Mouse (Mus musculus) heart, embryonic 15.5 days (tissue): ENCODE results near the gene Anxa8. TPM values are rescaled to one million over a fixed set of nuclear protein-coding genes. Genes with fewer than 3 reads are reported as not detected.
A peak's percentile ranks its signal among the peaks of the same experiment; 100 is the strongest.

Experiments used
- ATAC-seq: fragments of 200-750 bp; cut with Nextera tagmentation; replicated peaks from 2 replicates; pipeline ENCODE4 v1.8.0; 2017; ENCODE audit warnings: low read depth, moderate TSS enrichment; ENCODE audit not compliant: insufficient number of reproducible peaks, insufficient read depth, low FRiP score
- H3K27ac ChIP-seq: fragments of 300-500 bp; sonication (generic); 2 replicates; pipeline ENCODE4 v1.5.1; 2015; ENCODE audit warnings: mild to moderate bottlenecking, inconsistent platforms
- H3K27me3 ChIP-seq: fragments of 300-500 bp; sonication (generic); 2 replicates; pipeline ENCODE4 v1.6.1; 2015; ENCODE audit warnings: inconsistent platforms
- H3K36me3 ChIP-seq: fragments of 300-500 bp; sonication (generic); 2 replicates; pipeline ENCODE4 v1.6.1; 2015; ENCODE audit warnings: mild to moderate bottlenecking, inconsistent platforms
- H3K4me1 ChIP-seq: fragments of 300-500 bp; sonication (generic); replicated peaks from 2 replicates; pipeline ENCODE4 v1.6.1; 2015; ENCODE audit warnings: inconsistent platforms
- H3K4me2 ChIP-seq: fragments of 300-500 bp; sonication (generic); 2 replicates; pipeline ENCODE4 v1.6.1; 2015; ENCODE audit warnings: inconsistent platforms, mild to moderate bottlenecking, moderate library complexity
- H3K4me3 ChIP-seq: fragments of 300-500 bp; sonication (generic); 2 replicates; pipeline ENCODE4 v1.5.1; 2015; ENCODE audit warnings: mild to moderate bottlenecking, inconsistent platforms
- H3K9ac ChIP-seq: fragments of 300-500 bp; sonication (generic); 2 replicates; pipeline ENCODE4 v1.6.1; 2015; ENCODE audit warnings: mild to moderate bottlenecking, inconsistent platforms
- H3K9me3 ChIP-seq: fragments of 300-500 bp; sonication (generic); replicated peaks from 2 replicates; pipeline ENCODE4 v1.6.1; 2016; ENCODE audit warnings: inconsistent platforms
- WGBS: fragments of 180-500 bp; shearing (Covaris S2); methylation state at CpG from one replicate; pipeline ENCODE4 v1.1.7; 2015; ENCODE audit warnings: mixed read lengths; 5-methylcytosine and 5-hydroxymethylcytosine counted together
- polyA plus RNA-seq: library from polyadenylated mRNA; unstranded; fragments of >200 nt; fragmentation: Nextera tagmentation; extraction: Ambion mirVana; gene quantifications from 2 replicates; pipeline ENCODE4 v1.2.1, GENCODE M21; 2015

The Anxa8 gene
- 2.0 and 5.3 TPM in 2 replicates for polyA plus RNA-seq

GRCm38 (mm10) chr14:34085731-34086130 is at the start of gene Anxa8:
TSS of gene Anxa8 (plus strand) at chr14:34085981.
- Histone ChIP-seq H3K27ac (no peak within 1 kb of the TSS), H3K4me1 (no peaks in the 10 kb centered on the region), H3K9me3 (no peaks in the 10 kb centered on the region), H3K36me3 (no peaks in the 10 kb centered on the region), H3K4me2 (no peak within 1 kb of the TSS), H3K27me3 (peaks cover 8% of the 10 kb centered on the region; the same call in 1 of the 2 replicates), H3K4me3 (no peak within 1 kb of the TSS), H3K9ac (no peak within 1 kb of the TSS)
- WGBS, result 41% methylated on average over 4 of the region's 4 CpGs
- ATAC-seq, result no peak

GRCm38 (mm10) chr14:34041241-34041640 is 44.5 kb upstream of the Anxa8 start:
- WGBS, result 83% methylated on average over 4 of the region's 4 CpGs
- no peak for ATAC-seq
- H3K36me3 ChIP-seq, result no peaks in the 10 kb centered on the region
- no peaks in the 10 kb centered on the region for H3K9me3 ChIP-seq
- no peak overlapping the region for H3K27ac ChIP-seq
- H3K27me3 ChIP-seq, result no peaks in the 10 kb centered on the region
- H3K4me1 ChIP-seq, result no peaks in the 10 kb centered on the region
- no peak overlapping the region for H3K4me2 ChIP-seq
- H3K9ac ChIP-seq, result no peak overlapping the region
- no peak overlapping the region for H3K4me3 ChIP-seq

- Histone ChIP-seq H3K27ac (no peak overlapping the region), H3K9me3 (no peaks in the 10 kb centered on the region), H3K4me1 (no peaks in the 10 kb centered on the region), H3K4me3 (no peak overlapping the region), H3K9ac (no peak overlapping the region), H3K4me2 (no peak overlapping the region), H3K36me3 (no peaks in the 10 kb centered on the region), H3K27me3 (no peaks in the 10 kb centered on the region)
- ATAC-seq, result no peak
- WGBS, result 47% methylated on average over 3 of the region's 3 CpGs
Observed at GRCm38 (mm10) chr14:34043341-34043740, 42.4 kb upstream of the Anxa8 start.

GRCm38 (mm10) chr14:34050101-34050779 is 35.5 kb upstream of the Anxa8 start:
- no peaks in the 10 kb centered on the region for H3K4me1 ChIP-seq
- no peak overlapping the region for H3K4me2 ChIP-seq
- no peaks in the 10 kb centered on the region for H3K27me3 ChIP-seq
- no peaks in the 10 kb centered on the region for H3K36me3 ChIP-seq
- no peak for ATAC-seq
- H3K9ac ChIP-seq, result no peak overlapping the region
- no peaks in the 10 kb centered on the region for H3K9me3 ChIP-seq
- H3K27ac ChIP-seq, result no peak overlapping the region
- WGBS, result 63% methylated on average over 5 of the region's 5 CpGs
- H3K4me3 ChIP-seq, result no peak overlapping the region

DNA sequence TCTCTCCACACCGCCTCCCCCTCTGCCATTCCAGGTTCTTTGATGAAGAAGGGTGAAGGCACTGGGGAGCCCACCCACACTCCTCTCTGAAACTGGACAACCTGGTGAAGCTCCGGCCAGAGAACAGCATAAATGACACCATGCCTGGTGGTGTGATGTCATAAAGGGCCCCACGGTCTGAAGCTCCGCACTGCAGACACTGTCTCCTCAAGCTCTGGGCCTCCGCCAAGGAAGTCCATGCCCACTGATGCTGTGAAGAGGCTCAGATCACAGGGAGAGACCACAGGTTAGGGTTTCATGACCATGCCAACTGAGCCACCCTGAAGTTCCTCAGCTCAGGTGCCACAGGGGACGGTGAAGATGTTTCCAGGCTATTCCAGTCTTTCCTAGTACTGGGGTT is 33.3 kb upstream of the Anxa8 start, which contains the start of gene Antxrl:
Antxrl (plus strand) TSS at position 192 of the 400 bp plus-strand sequence.
- Histone ChIP-seq H3K27ac (no peak within 1 kb of the TSS), H3K9ac (no peak within 1 kb of the TSS), H3K36me3 (no peaks in the 10 kb centered on the region), H3K4me1 (no peaks in the 10 kb centered on the region), H3K9me3 (no peaks in the 10 kb centered on the region), H3K4me3 (no peak within 1 kb of the TSS), H3K27me3 (no peaks in the 10 kb centered on the region), H3K4me2 (no peak within 1 kb of the TSS)
- no peak for ATAC-seq
- 86% methylated on average over 6 of the region's 6 CpGs for WGBS

GRCm38 (mm10) chr14:34071665-34072064 is 14.1 kb upstream of the Anxa8 start:
- Histone ChIP-seq H3K4me2 (no peak overlapping the region), H3K9me3 (no peaks in the 10 kb centered on the region), H3K4me1 (0 out of 2 replicates have a peak, but pooled peaks cover 3% of the 10 kb centered on the region), H3K4me3 (no peak overlapping the region), H3K9ac (no peak overlapping the region), H3K27me3 (no peaks in the 10 kb centered on the region), H3K36me3 (no peaks in the 10 kb centered on the region), H3K27ac (no peak overlapping the region)
- ATAC-seq, result no peak
- 69% methylated on average over 6 of the region's 6 CpGs for WGBS

- Histone ChIP-seq H3K27me3 (no peaks in the 10 kb centered on the region), H3K36me3 (no peaks in the 10 kb centered on the region), H3K4me3 (no peak overlapping the region), H3K4me1 (0 out of 2 replicates have a peak, but pooled peaks cover 3% of the 10 kb centered on the region), H3K4me2 (no peak overlapping the region), H3K9me3 (no peaks in the 10 kb centered on the region), H3K27ac (no peak overlapping the region), H3K9ac (no peak overlapping the region)
- 46% methylated on average over 4 of the region's 4 CpGs for WGBS
- no peak for ATAC-seq
Observed at GRCm38 (mm10) chr14:34075346-34075745, 10.4 kb upstream of the Anxa8 start.

DNA sequence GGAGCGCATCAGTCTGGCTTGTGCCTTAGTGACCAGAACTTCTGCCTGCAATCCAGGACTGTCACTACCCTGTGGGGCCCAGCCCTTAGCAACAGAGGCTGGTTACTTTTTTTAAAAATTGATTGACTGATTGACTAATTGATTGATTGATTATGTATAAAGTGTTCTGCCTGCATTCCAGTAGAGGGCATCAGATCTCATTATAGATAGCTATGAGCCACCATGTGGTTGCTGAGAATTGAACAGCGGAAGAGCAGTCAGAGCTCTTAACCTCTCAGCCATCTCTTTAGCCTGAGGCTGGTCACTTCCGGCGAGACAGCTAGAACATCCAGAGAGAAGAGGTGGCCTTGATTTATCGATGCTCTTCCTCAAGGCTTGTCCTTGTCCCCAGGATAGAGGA is 8.6 kb upstream of the Anxa8 start:
- no peak overlapping the region for H3K4me3 ChIP-seq
- WGBS, result 73% methylated on average over 5 of the region's 5 CpGs
- ATAC-seq, result no peak
- H3K36me3 ChIP-seq, result no peaks in the 10 kb centered on the region
- no peak overlapping the region for H3K4me2 ChIP-seq
- peaks cover 4% of the 10 kb centered on the region; the same call in 1 of the 2 replicates for H3K27me3 ChIP-seq
- H3K4me1 ChIP-seq, result no peaks in the 10 kb centered on the region
- no peak overlapping the region for H3K27ac ChIP-seq
- no peaks in the 10 kb centered on the region for H3K9me3 ChIP-seq
- no peak overlapping the region for H3K9ac ChIP-seq

DNA sequence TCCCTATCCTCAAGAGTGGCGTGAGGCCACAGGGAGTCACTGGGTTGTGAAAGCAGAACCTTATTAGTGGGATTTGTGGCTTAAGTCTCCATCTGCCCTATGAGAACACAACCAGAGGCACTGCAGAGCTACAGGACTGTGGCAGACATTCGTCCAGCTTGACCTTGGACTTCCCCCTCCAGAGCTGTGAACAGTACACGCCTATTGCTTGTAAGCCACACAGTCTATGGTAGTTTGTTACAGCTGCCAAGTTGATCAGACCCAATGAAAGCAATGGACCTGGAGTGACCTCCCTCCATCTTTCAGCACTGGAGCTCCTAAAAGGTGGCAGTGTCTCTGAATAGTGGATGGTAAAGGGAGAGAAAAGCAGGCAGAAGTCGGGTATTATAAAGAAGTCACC is 7.5 kb upstream of the Anxa8 start:
- WGBS, result 59% methylated on average over 4 of the region's 4 CpGs
- no peaks in the 10 kb centered on the region for H3K4me1 ChIP-seq

GRCm38 (mm10) chr14:34080321-34080997 is 5.3 kb upstream of the Anxa8 start:
- Histone ChIP-seq H3K36me3 (no peaks in the 10 kb centered on the region), H3K4me3 (no peak overlapping the region), H3K4me1 (no peaks in the 10 kb centered on the region), H3K9me3 (no peaks in the 10 kb centered on the region), H3K27me3 (peaks cover 4% of the 10 kb centered on the region; the same call in 1 of the 2 replicates), H3K9ac (no peak overlapping the region), H3K27ac (no peak overlapping the region), H3K4me2 (no peak overlapping the region)
- 13% methylated on average over 11 of the region's 11 CpGs for WGBS
- peak; percentile 27; the same call in 1 of the 2 replicates for ATAC-seq

More for the DNA sequence above, 7.5 kb upstream of the Anxa8 start:
- ATAC-seq, result 0 out of 2 replicates have a peak, but pooled peaks have one; percentile 27
- no peak overlapping the region for H3K9ac ChIP-seq
- no peaks in the 10 kb centered on the region for H3K36me3 ChIP-seq
- peaks cover 4% of the 10 kb centered on the region; the same call in 1 of the 2 replicates for H3K27me3 ChIP-seq
- H3K4me3 ChIP-seq, result no peak overlapping the region
- no peaks in the 10 kb centered on the region for H3K9me3 ChIP-seq
- H3K27ac ChIP-seq, result no peak overlapping the region
- no peak overlapping the region for H3K4me2 ChIP-seq

DNA sequence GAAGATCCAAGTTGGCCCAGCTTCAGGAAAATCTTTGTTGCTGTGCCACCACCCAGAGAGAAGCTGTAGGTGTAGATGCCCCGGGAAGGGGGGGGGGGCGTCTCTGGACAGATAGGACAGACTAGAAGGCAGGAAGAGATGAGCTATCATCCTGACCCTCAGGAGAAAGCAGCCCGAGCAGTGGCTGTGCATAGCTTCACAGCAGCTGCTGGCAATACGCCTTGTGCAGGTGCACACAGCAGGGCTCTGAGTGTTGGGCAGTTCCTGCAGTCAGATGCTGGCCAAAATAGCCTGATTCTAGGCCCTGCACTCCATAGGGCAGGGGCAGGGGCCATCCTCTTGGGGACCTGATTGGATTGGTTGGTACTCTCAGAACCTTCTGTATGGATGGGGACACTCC is 1.0 kb downstream of the Anxa8 start:
- Histone ChIP-seq H3K9me3 (no peaks in the 10 kb centered on the region), H3K4me3 (no peak overlapping the region), H3K9ac (no peak overlapping the region), H3K36me3 (no peaks in the 10 kb centered on the region), H3K4me2 (no peak overlapping the region), H3K27ac (no peak overlapping the region), H3K4me1 (no peaks in the 10 kb centered on the region), H3K27me3 (peaks cover 4% of the 10 kb centered on the region; the same call in 1 of the 2 replicates)
- ATAC-seq, result no peak
- WGBS, result 52% methylated on average over 4 of the region's 4 CpGs
